Mouse (Mus musculus): ENCODE measurements around the gene Sdk1. TPM values are rescaled to one million over a fixed set of nuclear protein-coding genes. Genes with fewer than 3 reads are reported as not detected.

Sdk1 gene
- total and polyA plus RNA-seq, 2 experiments from 2014 or later, result 2.2 to 58.4 TPM

- H3K27ac ChIP-seq, result no peak overlapping the region
- H3K36me3 ChIP-seq (ENCODE audit: insufficient read depth, low read length), result no peaks in the 10 kb centered on the region
- H3K9ac ChIP-seq (replicated peaks; ENCODE audit: low read length), result no peak overlapping the region
- no peaks in the 10 kb centered on the region for H3K9me3 ChIP-seq (ENCODE audit: low read length)
- ATAC-seq, result no peak
- DNase-seq (ENCODE audit: low spot score), result no peak
- H3K4me2 ChIP-seq (ENCODE audit: low read depth, low read length), result no peak overlapping the region
- TF ChIP-seq CTCF (IDR thresholded peaks at IDR 0.05; ENCODE audit: low read depth), result no peak
- H3K27me3 ChIP-seq (ENCODE audit: insufficient read depth, low read length), result no peaks in the 10 kb centered on the region
- 88% methylated on average over 3 of the region's 3 CpGs for WGBS
- no peak overlapping the region for H3K4me3 ChIP-seq (ENCODE audit: low read length)
- H3K4me1 ChIP-seq (ENCODE audit: insufficient read depth, low read length), result peaks cover 10% of the 10 kb centered on the region; the same call in 1 of the 2 replicates
Measured at GRCm38 (mm10) chr5:142073901-142074300, 832.6 kb downstream of the Sdk1 start.

- DNase-seq (ENCODE audit: low spot score) (peak; percentile 82), ATAC-seq (peak; percentile 69)
- Histone ChIP-seq H3K4me2 (ENCODE audit: low read depth, low read length) (no peak overlapping the region), H3K36me3 (ENCODE audit: insufficient read depth, low read length) (no peaks in the 10 kb centered on the region), H3K4me1 (ENCODE audit: insufficient read depth, low read length) (peaks cover 10% of the 10 kb centered on the region; the same call in 1 of the 2 replicates), H3K4me3 (ENCODE audit: low read length) (no peak overlapping the region), H3K9me3 (ENCODE audit: low read length) (no peaks in the 10 kb centered on the region), H3K9ac (replicated peaks; ENCODE audit: low read length) (no peak overlapping the region), H3K27ac (peak overlapping the region; percentile 27; the same call in 1 of the 2 replicates), H3K27me3 (ENCODE audit: insufficient read depth, low read length) (no peaks in the 10 kb centered on the region)
- WGBS, result 35% methylated on average over 13 of the region's 13 CpGs
- no peak for TF ChIP-seq CTCF (IDR thresholded peaks at IDR 0.05; ENCODE audit: low read depth)
Measured at GRCm38 (mm10) chr5:142074561-142075500, 833.5 kb downstream of the Sdk1 start.

- H3K27ac ChIP-seq, result no peak overlapping the region
- no peak overlapping the region for H3K9ac ChIP-seq (replicated peaks; ENCODE audit: low read length)
- no peak for ATAC-seq
- no peak overlapping the region for H3K4me2 ChIP-seq (ENCODE audit: low read depth, low read length)
- H3K9me3 ChIP-seq (ENCODE audit: low read length), result no peaks in the 10 kb centered on the region
- WGBS, result 97% methylated on average over 3 of the region's 3 CpGs
- TF ChIP-seq CTCF (IDR thresholded peaks at IDR 0.05; ENCODE audit: low read depth), result peak; percentile 49
- no peaks in the 10 kb centered on the region for H3K27me3 ChIP-seq (ENCODE audit: insufficient read depth, low read length)
- no peaks in the 10 kb centered on the region for H3K36me3 ChIP-seq (ENCODE audit: insufficient read depth, low read length)
- 0 out of 2 replicates have a peak, but pooled peaks cover 1% of the 10 kb centered on the region for H3K4me1 ChIP-seq (ENCODE audit: insufficient read depth, low read length)
- H3K4me3 ChIP-seq (ENCODE audit: low read length), result no peak overlapping the region
- no peak for DNase-seq (ENCODE audit: low spot score)
Measured at GRCm38 (mm10) chr5:142080661-142081060, 839.4 kb downstream of the Sdk1 start.

- DNase-seq (ENCODE audit: low spot score) (no peak), ATAC-seq (no peak)
- WGBS, result 86% methylated on average over 3 of the region's 3 CpGs
- Histone ChIP-seq H3K9ac (replicated peaks; ENCODE audit: low read length) (no peak overlapping the region), H3K27me3 (ENCODE audit: insufficient read depth, low read length) (no peaks in the 10 kb centered on the region), H3K4me1 (ENCODE audit: insufficient read depth, low read length) (no peaks in the 10 kb centered on the region), H3K9me3 (ENCODE audit: low read length) (no peaks in the 10 kb centered on the region), H3K36me3 (ENCODE audit: insufficient read depth, low read length) (no peaks in the 10 kb centered on the region), H3K27ac (no peak overlapping the region), H3K4me2 (ENCODE audit: low read depth, low read length) (no peak overlapping the region), H3K4me3 (ENCODE audit: low read length) (no peak overlapping the region)
- no peak for TF ChIP-seq CTCF (IDR thresholded peaks at IDR 0.05; ENCODE audit: low read depth)
Measured at GRCm38 (mm10) chr5:142081076-142081475, 839.8 kb downstream of the Sdk1 start.

- ATAC-seq (peak; percentile 89), DNase-seq (ENCODE audit: low spot score) (peak; percentile 73)
- H3K9ac ChIP-seq (replicated peaks; ENCODE audit: low read length), result no peak overlapping the region
- no peaks in the 10 kb centered on the region for H3K36me3 ChIP-seq (ENCODE audit: insufficient read depth, low read length)
- H3K27ac ChIP-seq, result no peak overlapping the region; the same call in 1 of the 2 replicates
- no peaks in the 10 kb centered on the region for H3K9me3 ChIP-seq (ENCODE audit: low read length)
- no peaks in the 10 kb centered on the region for H3K27me3 ChIP-seq (ENCODE audit: insufficient read depth, low read length)
- no peak overlapping the region for H3K4me2 ChIP-seq (ENCODE audit: low read depth, low read length)
- H3K4me1 ChIP-seq (ENCODE audit: insufficient read depth, low read length), result no peaks in the 10 kb centered on the region
- no peak overlapping the region for H3K4me3 ChIP-seq (ENCODE audit: low read length)
- no peak for TF ChIP-seq CTCF (IDR thresholded peaks at IDR 0.05; ENCODE audit: low read depth)
- 63% methylated on average over 11 of the region's 11 CpGs for WGBS
Measured at GRCm38 (mm10) chr5:142096377-142096841, 855.1 kb downstream of the Sdk1 start.

GRCm38 (mm10) chr5:142100176-142100575 lies 858.9 kb downstream of the Sdk1 start:
- no peaks in the 10 kb centered on the region for H3K4me1 ChIP-seq (ENCODE audit: insufficient read depth, low read length)
- TF ChIP-seq CTCF (IDR thresholded peaks at IDR 0.05; ENCODE audit: low read depth), result no peak
- H3K36me3 ChIP-seq (ENCODE audit: insufficient read depth, low read length), result no peaks in the 10 kb centered on the region
- no peak overlapping the region for H3K4me2 ChIP-seq (ENCODE audit: low read depth, low read length)
- H3K4me3 ChIP-seq (ENCODE audit: low read length), result no peak overlapping the region
- H3K27ac ChIP-seq, result no peak overlapping the region
- H3K27me3 ChIP-seq (ENCODE audit: insufficient read depth, low read length), result no peaks in the 10 kb centered on the region
- ATAC-seq, result no peak
- DNase-seq (ENCODE audit: low spot score), result peak; percentile 23
- no peak overlapping the region for H3K9ac ChIP-seq (replicated peaks; ENCODE audit: low read length)
- WGBS, result 37% methylated on average over 7 of the region's 7 CpGs
- no peaks in the 10 kb centered on the region for H3K9me3 ChIP-seq (ENCODE audit: low read length)

- Histone ChIP-seq H3K27ac (no peak overlapping the region), H3K4me2 (ENCODE audit: low read depth, low read length) (no peak overlapping the region), H3K9me3 (ENCODE audit: low read length) (no peaks in the 10 kb centered on the region), H3K4me3 (ENCODE audit: low read length) (no peak overlapping the region), H3K27me3 (ENCODE audit: insufficient read depth, low read length) (no peaks in the 10 kb centered on the region), H3K9ac (replicated peaks; ENCODE audit: low read length) (no peak overlapping the region), H3K4me1 (ENCODE audit: insufficient read depth, low read length) (no peaks in the 10 kb centered on the region), H3K36me3 (ENCODE audit: insufficient read depth, low read length) (no peaks in the 10 kb centered on the region)
- DNase-seq (ENCODE audit: low spot score) (no peak), ATAC-seq (no peak)
- no peak for TF ChIP-seq CTCF (IDR thresholded peaks at IDR 0.05; ENCODE audit: low read depth)
- WGBS, result 50% methylated on average over 11 of the region's 11 CpGs
Measured at GRCm38 (mm10) chr5:142107434-142107833, 866.1 kb downstream of the Sdk1 start.

All from hindbrain, postnatal 0 days (tissue).